Mouse (Mus musculus) 3134 (cell line): ENCODE measurements at regions not wholly inside any gene's neighbourhood (a gene's known extent, or its start where the extent isn't known, plus 50 kb on each side); places are given as distances from the start of the nearest gene placed in this dataset.

Experiments used
- DNase-seq: peaks from one replicate; pipeline ENCODE4 v3.0.0-alpha.2; 2011; ENCODE audit warnings: low spot score; ENCODE audit not compliant: insufficient read length; ENCODE audit errors: extremely low read depth

DNA sequence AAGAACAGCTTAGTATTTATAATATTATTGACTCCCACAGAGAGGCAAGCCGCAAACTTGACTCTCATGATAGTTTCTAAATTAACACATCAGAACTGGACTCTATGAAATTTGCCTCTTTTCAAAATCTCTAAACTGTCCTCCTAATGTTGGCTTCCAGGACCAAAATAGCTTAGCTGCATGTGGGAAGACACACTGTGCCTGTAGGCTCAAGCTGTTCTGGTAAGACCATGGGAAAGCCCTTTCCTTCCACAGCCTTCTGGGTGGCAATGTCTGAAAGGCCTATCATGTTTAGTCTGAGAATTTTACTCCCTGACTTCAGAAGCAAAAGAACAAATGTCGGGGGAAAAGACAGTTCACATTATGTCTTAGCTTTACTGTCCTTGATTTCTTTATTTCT is 203.1 kb upstream of the Slc8a1 start:
- DNase-seq: no peak

DNA sequence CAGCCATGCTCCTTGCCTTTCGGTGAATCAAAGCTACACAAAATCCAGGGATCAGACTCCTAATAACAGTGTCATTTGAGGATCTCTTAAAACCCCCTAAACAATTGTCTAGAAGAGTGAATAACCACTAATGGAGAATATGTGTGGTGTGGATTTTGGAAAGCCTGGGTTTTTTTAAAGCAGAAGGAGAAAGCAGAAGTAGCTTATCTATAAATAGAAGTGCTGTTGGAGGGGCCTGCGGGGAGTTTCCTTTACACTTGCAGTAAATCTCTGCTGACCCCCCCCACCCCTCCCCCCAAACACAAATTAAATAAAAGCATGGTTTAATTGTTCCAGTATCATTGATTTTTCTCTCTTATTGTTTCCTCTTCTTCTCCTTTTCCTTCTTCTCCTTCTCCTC is 192.6 kb upstream of the Slc8a1 start:
- DNase-seq: no peak

DNA sequence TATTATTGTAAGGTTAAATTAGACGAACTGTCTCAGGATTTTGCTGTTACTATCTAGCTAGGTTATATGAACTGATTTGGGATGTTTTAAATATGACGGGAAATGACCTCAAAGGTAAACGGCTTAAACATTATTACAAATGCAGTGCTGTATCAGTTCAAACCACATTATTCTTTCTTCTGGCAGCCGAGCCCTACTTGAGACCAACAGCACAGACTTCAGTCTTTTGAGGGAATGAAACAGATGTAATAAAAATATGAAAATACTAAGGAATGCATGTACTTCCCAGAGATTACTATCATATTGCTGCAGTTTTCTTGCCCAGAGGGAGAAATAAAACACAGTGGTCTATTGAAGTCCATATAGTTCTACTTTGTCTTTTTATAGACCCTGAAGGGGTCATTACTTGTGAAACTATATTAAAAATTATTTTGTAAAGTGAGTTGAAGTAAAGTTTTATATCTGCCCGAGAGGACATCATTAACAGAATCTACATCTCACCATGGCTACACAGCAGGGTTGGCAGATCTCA is 168.4 kb upstream of the Slc8a1 start:
- DNase-seq: no peak

DNA sequence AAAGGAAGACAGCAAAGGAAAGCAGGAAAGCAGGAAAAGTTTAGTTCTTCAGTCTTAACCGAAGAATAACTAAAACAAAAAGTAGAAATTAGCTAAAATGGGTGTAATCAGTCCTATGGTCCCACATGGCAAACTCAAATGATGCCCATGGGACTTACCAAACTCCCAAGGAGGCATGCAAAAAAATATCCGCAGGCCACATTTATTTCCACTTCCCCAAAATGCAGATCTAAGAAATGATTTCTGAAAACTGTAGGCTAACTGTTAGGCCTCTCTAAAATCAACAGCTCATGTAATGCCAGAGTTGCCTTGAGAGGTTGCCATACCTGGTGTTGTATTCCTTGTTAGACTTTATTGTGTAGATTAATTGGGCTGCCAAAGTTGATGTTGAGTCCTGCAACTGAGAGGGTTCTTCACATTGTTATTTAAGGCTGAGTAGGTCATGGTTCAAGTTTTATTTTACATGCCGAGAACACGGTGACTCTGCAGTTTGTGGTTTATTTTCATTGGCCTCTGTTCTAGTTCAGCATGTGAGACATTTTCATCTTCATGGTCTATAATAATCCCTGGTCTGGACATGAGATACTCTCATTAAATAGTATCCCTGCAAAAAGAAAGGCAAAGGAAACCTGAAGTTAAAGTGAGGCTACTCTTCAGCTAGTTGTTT is 164.0 kb upstream of the Slc8a1 start:
- DNase-seq: peak; percentile 34

DNA sequence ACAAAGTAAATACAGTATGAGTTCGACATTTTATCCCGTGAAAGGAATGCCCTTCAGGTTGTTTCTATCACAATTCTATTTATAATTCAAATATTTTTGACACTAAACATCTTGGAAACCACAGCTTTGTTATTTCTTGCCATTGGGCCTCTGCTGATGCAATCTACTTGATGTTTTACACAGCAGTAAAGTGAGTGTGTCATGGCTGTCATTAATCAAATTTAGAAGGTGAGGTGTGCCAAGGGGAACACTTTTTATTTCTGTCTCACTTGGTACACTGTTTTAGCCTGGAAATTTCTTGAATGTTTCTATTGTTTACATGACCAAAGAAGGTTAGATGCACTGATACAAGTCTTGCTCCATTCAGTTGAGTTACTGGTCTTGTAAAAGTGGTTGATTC is 160.8 kb upstream of the Slc8a1 start:
- peak; percentile 22 for DNase-seq

DNA sequence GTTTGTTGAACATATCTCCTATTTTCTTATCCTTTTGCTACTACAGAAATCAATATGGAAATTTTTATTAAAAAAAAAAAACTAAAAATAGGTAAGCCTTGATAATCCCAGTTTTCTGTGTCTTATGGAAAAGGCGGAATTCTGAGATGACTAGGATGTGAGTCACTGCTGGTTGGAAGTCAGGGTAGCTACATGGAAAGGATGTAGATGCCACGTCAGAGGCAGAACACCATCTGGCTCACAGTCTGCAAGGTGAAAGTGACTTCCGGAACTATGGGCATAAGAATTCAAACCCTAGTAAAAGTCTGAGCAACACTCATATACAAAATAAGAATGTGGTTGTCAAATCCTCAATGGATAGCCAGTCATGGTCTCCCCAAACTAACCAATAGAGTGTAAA is 140.0 kb upstream of the Slc8a1 start:
- peak; percentile 39 for DNase-seq

DNA sequence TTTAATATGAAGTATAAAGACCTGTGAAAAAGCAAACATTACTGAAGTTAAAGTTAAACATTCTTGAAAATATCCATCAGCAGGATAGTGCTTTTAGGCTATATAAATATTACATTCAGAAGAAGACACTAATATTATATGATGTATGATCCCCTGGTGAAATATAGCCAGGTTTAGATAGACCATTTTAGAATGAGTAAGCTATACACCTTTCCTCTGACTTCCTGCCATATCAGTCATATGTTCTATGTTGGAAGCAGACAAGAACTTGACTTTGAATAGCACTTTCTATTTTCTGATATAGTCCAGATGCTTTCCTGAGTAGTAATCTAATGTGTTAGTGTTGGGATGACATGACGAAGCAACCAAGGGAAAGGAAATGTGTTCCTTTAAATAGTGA is 128.5 kb upstream of the Slc8a1 start:
- no peak for DNase-seq

DNA sequence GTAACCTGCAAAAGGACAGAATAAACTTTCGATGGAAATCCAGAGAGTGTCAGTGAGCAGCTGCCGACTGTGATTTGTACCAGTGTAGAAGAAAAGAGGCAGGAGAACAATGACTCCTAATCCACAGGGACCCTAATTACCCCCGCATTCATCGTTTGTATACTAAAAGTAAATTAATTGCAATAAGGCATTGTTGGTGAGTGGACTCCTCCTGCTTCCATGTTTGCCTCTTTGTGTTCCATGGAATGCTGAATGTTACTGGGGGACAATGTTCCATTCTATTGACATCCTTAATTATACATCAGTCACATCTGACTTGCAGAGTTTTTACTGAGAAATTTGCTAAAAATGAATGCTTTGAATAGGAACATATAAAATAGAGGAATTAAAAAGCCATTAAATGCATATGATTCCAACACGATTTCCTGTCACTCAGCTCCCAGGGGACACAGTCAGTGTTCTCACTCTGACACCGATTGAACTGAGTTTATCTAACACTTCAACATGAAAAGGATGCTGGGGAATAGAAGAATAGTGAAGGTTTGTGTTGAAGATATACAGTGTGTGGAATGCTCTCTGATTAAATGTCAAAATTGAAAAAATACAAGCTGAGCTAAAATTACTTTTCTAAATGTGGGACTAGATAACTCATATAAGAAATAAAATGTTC is 111.3 kb upstream of the Slc8a1 start:
- DNase-seq: no peak

DNA sequence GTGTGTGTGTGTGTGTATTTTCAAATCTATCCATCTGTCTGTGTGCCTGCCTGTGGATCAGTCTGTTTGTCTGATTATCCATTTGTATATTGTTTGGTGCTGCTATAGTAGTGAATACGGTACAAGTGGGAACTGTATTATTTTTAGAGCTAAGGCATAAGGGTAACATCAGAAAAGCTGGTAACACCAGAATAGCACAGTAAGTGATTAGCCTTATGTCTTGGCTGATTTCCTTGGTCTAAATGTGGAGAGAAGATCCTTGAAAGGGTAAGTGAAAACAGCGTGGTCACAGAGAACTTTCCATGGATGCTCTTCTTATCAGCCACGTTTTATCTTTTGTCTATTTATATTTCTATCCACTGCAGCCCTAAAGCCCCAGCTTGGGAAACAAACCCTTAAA is 105.6 kb upstream of the Slc8a1 start:
- no peak for DNase-seq

DNA sequence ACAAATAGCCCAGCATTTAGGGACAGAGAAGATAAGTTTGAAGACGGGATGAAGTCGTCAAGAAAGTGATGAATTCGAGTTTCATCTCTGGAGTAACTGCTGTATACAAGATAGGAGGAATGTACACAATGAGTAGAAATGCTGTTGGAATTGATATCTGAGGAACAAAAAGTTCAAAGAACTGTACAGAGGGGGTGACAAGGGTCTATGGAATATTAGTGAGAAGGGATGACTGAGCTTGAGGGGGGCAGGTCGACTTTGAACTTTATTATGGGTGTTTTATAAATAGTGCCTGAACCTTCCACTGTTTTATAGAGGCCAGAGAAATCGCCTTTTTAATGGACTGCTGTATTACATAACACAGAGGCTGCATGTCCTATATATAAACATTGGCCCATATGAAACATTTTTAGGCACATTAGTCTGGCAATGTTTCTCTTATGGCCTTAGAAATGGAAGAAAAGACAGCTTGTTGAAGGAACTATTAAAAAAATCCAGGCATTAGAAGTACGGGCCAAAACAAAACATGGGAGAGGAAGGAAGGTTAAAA is 59.7 kb upstream of the Slc8a1 start:
- no peak for DNase-seq

DNA sequence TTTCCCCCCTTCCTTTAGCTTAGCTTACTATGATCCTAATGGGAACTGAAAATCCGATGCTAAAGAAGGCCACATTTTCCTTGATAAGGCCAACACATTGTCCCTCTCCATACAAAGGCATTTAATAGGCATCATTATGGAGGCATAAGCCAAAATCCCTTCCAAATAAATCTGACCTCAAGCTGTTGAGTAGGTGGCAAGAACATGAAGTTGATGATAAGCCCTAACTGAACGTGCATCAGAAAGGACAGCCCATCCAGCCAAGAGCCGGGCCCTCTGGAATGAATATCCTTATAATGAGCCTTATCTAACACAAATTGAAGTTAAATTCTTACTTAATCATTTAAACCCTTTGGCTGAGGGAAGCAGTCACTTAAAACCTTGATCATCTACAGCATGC is 50.6 kb upstream of the Slc8a1 start:
- DNase-seq: no peak
